Mouse (Mus musculus) activated CD4-positive, CD25-positive, alpha-beta regulatory T cell, adult 9 weeks (primary cell): ENCODE results near the gene Zfp981. TPM values are rescaled to one million over a fixed set of nuclear protein-coding genes. Genes with fewer than 3 reads are reported as not detected.

Experiments used
- polyA plus RNA-seq: library from polyadenylated mRNA; unstranded; fragments of 100-300 nt; shearing (Covaris generic); gene quantifications from one replicate; pipeline ENCODE4 v1.2.1, GENCODE M21; 2017

The Zfp981 gene
- polyA plus RNA-seq: not detected

DNA sequence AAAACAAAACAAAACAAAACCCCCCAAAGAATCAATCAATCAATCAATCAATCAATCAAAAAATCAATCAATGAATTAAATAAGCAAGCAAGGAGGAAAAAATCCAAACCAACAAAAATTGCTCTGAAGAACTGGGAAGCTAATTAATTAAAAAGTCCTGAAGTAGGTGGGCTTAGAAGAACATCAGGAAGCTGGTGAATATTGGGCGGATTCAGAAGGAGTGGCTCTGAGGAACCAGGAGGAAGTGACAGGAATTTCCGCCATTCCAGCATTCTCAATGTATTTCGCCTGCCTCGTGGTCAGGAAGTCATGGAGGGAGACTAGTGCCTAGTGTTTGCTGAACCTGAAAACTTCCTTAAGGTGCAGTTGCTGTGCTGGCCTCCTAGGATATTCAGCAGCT lies at the start of gene Zfp981:
Zfp981 (plus strand) TSS at position 301 of the 400 bp plus-strand sequence.

Other genes starting within 250 kb of the Zfp981 start
- gene Zfp992, start 53.0 kb upstream of the Zfp981 start, polyA plus RNA-seq: 4.8 TPM
- 13.9 TPM for gene Zfp993, start 108.9 kb downstream of the Zfp981 start, polyA plus RNA-seq